Mouse (Mus musculus) neural tube, embryonic 15.5 days (tissue): ENCODE results near the gene Slc25a33. TPM values are rescaled to one million over a fixed set of nuclear protein-coding genes. Genes with fewer than 3 reads are reported as not detected.

Source experiments
- ATAC-seq: fragments of 200-750 bp; cut with Nextera tagmentation; 2 replicates; pipeline ENCODE4 v1.8.0; 2017; ENCODE audit warnings: mild to moderate bottlenecking, moderate TSS enrichment, moderate library complexity; ENCODE audit not compliant: low FRiP score
- H3K27ac ChIP-seq: fragments of 300-500 bp; sonication (generic); replicated peaks from 2 replicates; pipeline ENCODE4 v1.5.1; 2015; ENCODE audit warnings: mild to moderate bottlenecking, inconsistent platforms
- H3K27me3 ChIP-seq: fragments of 300-500 bp; sonication (generic); replicated peaks from 2 replicates; pipeline ENCODE4 v1.6.1; 2015; ENCODE audit warnings: inconsistent platforms
- H3K36me3 ChIP-seq: fragments of 300-500 bp; sonication (generic); 2 replicates; pipeline ENCODE4 v1.6.1; 2015; ENCODE audit warnings: inconsistent platforms
- H3K4me1 ChIP-seq: fragments of 300-500 bp; sonication (generic); 2 replicates; pipeline ENCODE4 v1.6.1; 2015; ENCODE audit warnings: inconsistent platforms
- H3K4me2 ChIP-seq: fragments of 300-500 bp; sonication (generic); 2 replicates; pipeline ENCODE4 v1.6.1; 2015; ENCODE audit warnings: inconsistent platforms, mild to moderate bottlenecking, moderate library complexity
- H3K4me3 ChIP-seq: fragments of 300-500 bp; sonication (generic); replicated peaks from 2 replicates; pipeline ENCODE4 v1.5.1; 2015; ENCODE audit warnings: mild to moderate bottlenecking, inconsistent platforms
- H3K9ac ChIP-seq: fragments of 300-500 bp; sonication (generic); replicated peaks from 2 replicates; pipeline ENCODE4 v1.6.1; 2015; ENCODE audit warnings: mild to moderate bottlenecking, inconsistent platforms
- H3K9me3 ChIP-seq: fragments of 300-500 bp; sonication (generic); replicated peaks from 2 replicates; pipeline ENCODE4 v1.6.1; 2016; ENCODE audit warnings: inconsistent platforms
- WGBS: fragments of 180-500 bp; shearing (Covaris S2); methylation state at CpG from one replicate; pipeline ENCODE4 v1.1.7; 2015; ENCODE audit warnings: mixed read lengths; 5-methylcytosine and 5-hydroxymethylcytosine counted together
- polyA plus RNA-seq: library from polyadenylated mRNA; unstranded; fragments of >200 nt; fragmentation: Nextera tagmentation; extraction: Ambion mirVana; gene quantifications from 2 replicates; pipeline ENCODE4 v1.2.1, GENCODE M21; 2015

Gene Slc25a33
- polyA plus RNA-seq, 1 experiment from 2014 or later, result 46.3 TPM

- H3K27me3 ChIP-seq, result no peaks in the 10 kb centered on the region
- WGBS, result 69% methylated on average over 24 of the region's 24 CpGs
- H3K4me1 ChIP-seq, result peaks cover 13% of the 10 kb centered on the region
- H3K27ac ChIP-seq, result no peak overlapping the region
- H3K4me2 ChIP-seq, result no peak overlapping the region
- H3K4me3 ChIP-seq, result no peak overlapping the region
- H3K36me3 ChIP-seq, result peaks cover 74% of the 10 kb centered on the region
- no peak for ATAC-seq
- H3K9me3 ChIP-seq, result no peaks in the 10 kb centered on the region
- no peak overlapping the region for H3K9ac ChIP-seq
These were observed 51.7 kb downstream of the Slc25a33 start for GRCm38 (mm10) chr4:149722104-149723020.

DNA sequence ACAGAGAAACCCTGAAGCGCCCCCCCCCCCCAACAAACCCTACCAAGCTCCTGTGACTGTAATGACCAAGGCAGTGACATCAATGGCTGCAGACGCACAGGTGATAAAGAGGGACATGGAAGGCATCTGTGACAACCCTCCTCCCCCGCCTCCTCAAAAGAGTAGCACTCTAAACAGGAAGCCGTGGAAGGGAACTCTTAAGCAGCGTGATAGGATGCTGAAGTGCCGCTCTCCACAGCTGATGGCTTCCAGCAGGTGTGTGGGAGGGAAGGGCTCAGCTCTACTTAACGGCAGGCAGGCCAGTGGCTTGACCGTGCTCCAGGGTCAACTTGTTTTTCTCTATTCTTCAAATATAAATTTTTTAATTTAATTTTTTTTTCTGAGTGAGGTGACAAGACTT lies 52.9 kb downstream of the Slc25a33 start:
- peaks cover 74% of the 10 kb centered on the region for H3K36me3 ChIP-seq
- no peak for ATAC-seq
- no peak overlapping the region for H3K4me3 ChIP-seq
- no peak overlapping the region for H3K4me2 ChIP-seq
- no peak overlapping the region for H3K27ac ChIP-seq
- no peaks in the 10 kb centered on the region for H3K27me3 ChIP-seq
- peaks cover 13% of the 10 kb centered on the region for H3K4me1 ChIP-seq
- no peaks in the 10 kb centered on the region for H3K9me3 ChIP-seq
- WGBS, result 90% methylated on average over 8 of the region's 8 CpGs
- H3K9ac ChIP-seq, result no peak overlapping the region

DNA sequence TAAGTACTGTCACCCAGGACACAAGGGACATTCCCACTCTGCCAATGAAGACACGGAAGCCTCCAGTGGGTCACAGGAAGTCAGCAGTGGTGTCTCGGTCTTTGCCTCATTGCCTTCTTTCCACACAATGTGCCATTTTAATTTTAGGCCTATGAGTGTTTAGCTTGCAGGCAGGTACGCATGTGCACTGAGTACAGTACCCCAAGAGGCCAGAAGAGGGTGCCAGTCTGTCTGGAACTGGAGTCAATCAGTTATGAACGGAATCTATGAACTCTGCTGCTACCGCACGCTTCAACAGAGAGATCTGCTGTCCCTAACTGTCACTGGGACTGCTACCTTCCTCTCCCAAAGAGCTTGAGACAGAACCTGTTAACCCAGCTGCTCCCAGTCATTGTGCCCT lies 54.4 kb downstream of the Slc25a33 start:
- WGBS, result 76% methylated on average over 6 of the region's 6 CpGs
- Histone ChIP-seq H3K36me3 (peaks cover 75% of the 10 kb centered on the region), H3K9me3 (no peaks in the 10 kb centered on the region), H3K27ac (no peak overlapping the region), H3K27me3 (no peaks in the 10 kb centered on the region), H3K4me3 (no peak overlapping the region), H3K4me1 (peaks cover 8% of the 10 kb centered on the region), H3K4me2 (no peak overlapping the region), H3K9ac (no peak overlapping the region)
- ATAC-seq, result no peak

DNA sequence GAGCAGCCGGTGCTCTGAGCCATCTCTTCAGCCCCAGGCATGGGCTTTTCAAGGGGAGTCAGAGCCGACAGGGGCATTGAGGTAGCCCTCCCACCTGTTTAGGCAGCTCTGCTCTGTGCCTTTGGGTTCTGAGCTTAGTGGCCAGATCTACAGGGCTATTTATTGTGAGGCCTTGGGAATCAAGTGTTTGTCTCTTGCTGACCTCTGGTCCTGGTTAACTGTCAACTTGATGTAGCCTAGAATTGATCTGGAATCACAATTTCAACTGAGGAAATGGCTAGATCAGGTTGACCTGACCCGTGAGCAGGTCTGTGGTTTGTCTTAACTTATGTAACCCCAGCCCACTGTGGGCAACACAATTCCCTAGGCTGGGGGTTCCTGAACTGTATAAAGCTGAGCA lies 59.5 kb downstream of the Slc25a33 start:
- no peak overlapping the region for H3K4me3 ChIP-seq
- no peaks in the 10 kb centered on the region for H3K9me3 ChIP-seq
- no peak overlapping the region for H3K9ac ChIP-seq
- no peak overlapping the region for H3K4me2 ChIP-seq
- no peak overlapping the region for H3K27ac ChIP-seq
- no peaks in the 10 kb centered on the region for H3K27me3 ChIP-seq
- peaks cover 48% of the 10 kb centered on the region for H3K36me3 ChIP-seq
- 0 out of 2 replicates have a peak, but pooled peaks cover 3% of the 10 kb centered on the region for H3K4me1 ChIP-seq
- no peak for ATAC-seq
- 83% methylated on average over 3 of the region's 3 CpGs for WGBS

DNA sequence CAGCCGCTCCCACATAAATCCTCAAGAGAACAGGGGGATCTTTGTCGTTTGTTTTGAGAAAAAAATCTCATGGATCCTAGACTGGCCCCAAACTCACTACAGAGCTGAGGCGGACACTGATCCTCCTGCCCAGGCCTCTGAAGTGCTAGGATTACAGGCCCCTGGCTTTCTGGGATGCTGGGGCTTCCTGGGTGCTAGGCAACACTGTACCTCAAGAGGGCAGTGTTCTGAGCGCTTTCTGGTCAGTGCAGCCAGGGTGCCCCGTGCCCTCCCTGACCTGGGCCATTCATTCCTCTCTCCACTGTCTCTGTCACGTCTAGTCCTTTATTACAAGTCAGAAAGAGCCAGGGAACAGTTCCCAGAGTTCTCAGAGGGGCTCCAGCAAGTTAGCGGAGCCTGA lies 62.1 kb downstream of the Slc25a33 start:
- no peak for ATAC-seq
- no peaks in the 10 kb centered on the region for H3K27me3 ChIP-seq
- H3K4me2 ChIP-seq, result peak overlapping the region; percentile 13; the same call in 1 of the 2 replicates
- no peak overlapping the region for H3K27ac ChIP-seq
- H3K4me1 ChIP-seq, result 0 out of 2 replicates have a peak, but pooled peaks cover 3% of the 10 kb centered on the region
- no peaks in the 10 kb centered on the region for H3K9me3 ChIP-seq
- 24% methylated on average over 7 of the region's 7 CpGs for WGBS
- no peak overlapping the region for H3K9ac ChIP-seq
- H3K4me3 ChIP-seq, result no peak overlapping the region
- H3K36me3 ChIP-seq, result peaks cover 22% of the 10 kb centered on the region

- Histone ChIP-seq H3K4me2 (no peak overlapping the region), H3K4me1 (0 out of 2 replicates have a peak, but pooled peaks cover 3% of the 10 kb centered on the region), H3K36me3 (peaks cover 17% of the 10 kb centered on the region), H3K4me3 (no peak overlapping the region), H3K27ac (no peak overlapping the region), H3K9ac (no peak overlapping the region), H3K9me3 (no peaks in the 10 kb centered on the region), H3K27me3 (no peaks in the 10 kb centered on the region)
- ATAC-seq, result no peak
- 93% methylated on average over 5 of the region's 5 CpGs for WGBS
These were observed 62.6 kb downstream of the Slc25a33 start for GRCm38 (mm10) chr4:149711485-149711884.

GRCm38 (mm10) chr4:149710510-149710909 lies 63.6 kb downstream of the Slc25a33 start:
- Histone ChIP-seq H3K27ac (no peak overlapping the region), H3K4me3 (no peak overlapping the region), H3K9me3 (no peaks in the 10 kb centered on the region), H3K36me3 (peaks cover 9% of the 10 kb centered on the region), H3K4me2 (no peak overlapping the region), H3K27me3 (no peaks in the 10 kb centered on the region), H3K9ac (no peak overlapping the region), H3K4me1 (0 out of 2 replicates have a peak, but pooled peaks cover 3% of the 10 kb centered on the region)
- ATAC-seq, result peak; percentile 31; the same call in 1 of the 2 replicates
- WGBS, result 23% methylated on average over 5 of the region's 5 CpGs

GRCm38 (mm10) chr4:149705941-149706340 lies 68.1 kb downstream of the Slc25a33 start:
- Histone ChIP-seq H3K9me3 (no peaks in the 10 kb centered on the region), H3K4me1 (no peaks in the 10 kb centered on the region), H3K4me3 (no peak overlapping the region), H3K36me3 (no peaks in the 10 kb centered on the region), H3K27ac (no peak overlapping the region), H3K9ac (no peak overlapping the region), H3K4me2 (no peak overlapping the region), H3K27me3 (no peaks in the 10 kb centered on the region)
- WGBS, result 93% methylated on average over 8 of the region's 8 CpGs
- no peak for ATAC-seq

DNA sequence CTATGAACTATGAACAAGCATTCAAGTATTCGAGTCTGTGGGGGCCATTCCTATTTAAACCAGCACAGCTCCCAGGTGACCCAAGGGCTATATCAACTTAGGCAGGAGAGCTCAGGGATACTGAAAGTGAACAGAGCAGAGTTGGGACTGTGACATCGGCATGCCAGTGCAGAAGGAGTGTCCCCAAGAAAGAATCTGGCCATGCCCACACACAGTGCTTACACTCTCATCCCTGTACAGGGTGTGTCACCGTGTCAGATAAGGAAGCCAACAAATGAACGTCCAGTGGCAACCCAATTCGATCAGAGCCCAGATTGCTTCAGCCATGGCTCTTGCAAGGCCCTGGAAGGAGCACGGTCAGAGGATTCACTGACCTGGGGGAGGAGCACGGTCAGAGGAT lies 68.8 kb downstream of the Slc25a33 start:
- H3K4me1 ChIP-seq, result no peaks in the 10 kb centered on the region
- no peak overlapping the region for H3K4me2 ChIP-seq
- H3K36me3 ChIP-seq, result no peaks in the 10 kb centered on the region
- no peak overlapping the region for H3K27ac ChIP-seq
- H3K9ac ChIP-seq, result no peak overlapping the region
- no peaks in the 10 kb centered on the region for H3K27me3 ChIP-seq
- no peak for ATAC-seq
- no peak overlapping the region for H3K4me3 ChIP-seq
- WGBS, result 80% methylated on average over 7 of the region's 7 CpGs
- no peaks in the 10 kb centered on the region for H3K9me3 ChIP-seq

- Histone ChIP-seq H3K27me3 (peaks cover 16% of the 10 kb centered on the region), H3K9me3 (no peaks in the 10 kb centered on the region), H3K36me3 (no peaks in the 10 kb centered on the region), H3K4me2 (no peak within 1 kb of the TSS), H3K9ac (no peak within 1 kb of the TSS), H3K27ac (no peak within 1 kb of the TSS), H3K4me3 (no peak within 1 kb of the TSS), H3K4me1 (peaks cover 11% of the 10 kb centered on the region; the same call in 1 of the 2 replicates)
- no peak for ATAC-seq
- 73% methylated on average over 19 of the region's 19 CpGs for WGBS
These were observed 71.7 kb downstream of the Slc25a33 start, which contains the start of gene Pik3cd for GRCm38 (mm10) chr4:149702210-149702979. Gene Pik3cd (minus strand): TSS chr4:149702571.

GRCm38 (mm10) chr4:149701426-149702209 lies 72.5 kb downstream of the Slc25a33 start:
- WGBS, result 60% methylated on average over 18 of the region's 18 CpGs
- H3K27ac ChIP-seq, result no peak overlapping the region
- no peak overlapping the region for H3K9ac ChIP-seq
- peaks cover 23% of the 10 kb centered on the region for H3K27me3 ChIP-seq
- no peak overlapping the region for H3K4me2 ChIP-seq
- H3K36me3 ChIP-seq, result no peaks in the 10 kb centered on the region
- H3K4me1 ChIP-seq, result peaks cover 15% of the 10 kb centered on the region
- ATAC-seq, result no peak
- no peak overlapping the region for H3K4me3 ChIP-seq
- H3K9me3 ChIP-seq, result no peaks in the 10 kb centered on the region
